Mouse (Mus musculus) liver, postnatal 0 days (tissue): ENCODE results near the gene 1810013L24Rik.
"Not testable (repeated sequence)": the region's sequence is repeated elsewhere in the genome, so short reads cannot be mapped to it uniquely, and the experiment has no call there.

Experiments used
- CTCF ChIP-seq: sonication (generic); IDR thresholded peaks from 2 replicates; pipeline ENCODE4 v1.5.1; 2016; ENCODE audit warnings: antibody characterized with exemption, low read depth
- EP300 ChIP-seq: IDR thresholded peaks from 2 replicates; pipeline ENCODE4 v1.6.1; 2016; ENCODE audit warnings: antibody characterized with exemption, low read depth, mild to moderate bottlenecking

DNA sequence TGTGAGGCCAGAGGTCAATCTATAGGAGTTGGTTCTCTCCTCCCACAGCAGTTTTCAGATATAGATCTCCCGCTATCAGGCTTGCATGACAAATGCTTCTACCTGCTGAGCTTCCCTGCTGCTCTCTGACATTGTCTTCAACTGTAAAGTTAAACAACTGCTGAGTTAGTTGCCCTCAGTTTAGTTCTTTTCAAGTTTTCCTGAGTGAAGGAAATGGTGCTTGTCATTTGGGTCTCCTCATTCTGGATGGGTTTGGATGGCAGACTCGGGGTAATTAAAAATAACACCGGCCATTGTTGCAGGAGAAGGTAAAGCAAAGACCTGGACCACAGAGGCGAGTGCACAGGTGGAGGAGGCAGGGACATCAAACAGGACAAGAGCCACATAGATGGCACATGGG lies 64.3 kb downstream of the 1810013L24Rik start:
- TF ChIP-seq CTCF, EP300: not testable (repeated sequence)
